Mouse (Mus musculus): ENCODE measurements around the gene Rps6kc1. TPM values are rescaled to one million over a fixed set of nuclear protein-coding genes. Genes with fewer than 3 reads are reported as not detected.

Rps6kc1 gene
- polyA plus RNA-seq, 1 experiment from 2014 or later = 17.3 TPM

DNA sequence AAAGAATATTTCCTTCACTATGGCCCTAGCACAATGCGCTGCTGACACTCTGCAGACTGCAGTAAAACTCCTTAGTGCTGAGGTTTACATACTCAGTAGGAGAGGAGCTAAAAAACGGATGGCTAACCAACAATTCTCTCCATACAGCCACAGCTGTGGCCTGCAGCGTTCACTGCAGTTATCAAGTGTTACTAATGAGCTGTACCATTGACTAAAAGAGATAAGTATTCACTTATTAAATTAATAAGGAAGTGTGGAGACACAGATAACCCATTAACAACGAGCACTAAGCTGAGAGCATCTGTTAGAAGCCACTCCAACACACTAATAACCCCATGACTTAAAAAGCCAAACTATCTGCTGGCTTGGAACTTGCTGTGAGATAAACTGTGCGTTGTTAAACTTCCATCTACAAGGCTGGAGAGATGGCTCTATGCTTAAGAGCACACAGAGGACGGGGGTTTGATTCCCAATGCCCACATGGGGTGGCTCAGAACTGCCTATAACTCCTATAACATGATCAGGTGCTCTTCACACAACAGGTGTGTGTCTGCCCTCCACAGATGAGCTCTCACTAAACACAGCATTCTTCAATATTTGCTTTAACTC is 17.9 kb downstream of the Rps6kc1 start:
- Histone ChIP-seq H3K36me3 (peaks cover 61% of the 10 kb centered on the region), H3K9me3 (no peaks in the 10 kb centered on the region)
- WGBS = 79% methylated on average over 6 of the region's 6 CpGs

DNA sequence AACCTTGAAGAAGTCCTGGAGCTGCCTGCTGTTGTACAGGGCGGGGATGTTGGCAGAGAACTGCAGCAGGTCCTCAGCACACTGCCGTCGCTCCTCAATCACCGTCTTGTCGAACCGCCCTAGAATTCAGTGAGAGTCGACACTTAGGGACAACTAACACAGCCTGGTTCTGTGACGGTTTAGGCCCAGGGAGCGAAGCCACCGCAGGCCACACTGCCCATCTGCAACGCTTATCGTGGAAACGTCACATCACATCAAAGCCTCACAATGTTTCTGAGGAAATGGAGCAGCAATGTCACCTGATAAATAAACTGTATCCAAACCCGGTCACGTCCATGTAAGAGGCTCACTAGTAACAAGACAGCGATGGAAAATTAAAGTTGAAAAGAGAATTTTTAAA is 22.9 kb downstream of the Rps6kc1 start:
- Histone ChIP-seq H3K4me2 (replicated peaks) (no peak overlapping the region), H3K9me3 (no peaks in the 10 kb centered on the region), H3K36me3 (peaks cover 67% of the 10 kb centered on the region), H3K27me3 (no peaks in the 10 kb centered on the region), H3K4me3 (no peak overlapping the region), H3K4me1 (no peaks in the 10 kb centered on the region; the same call in 1 of the 2 replicates), H3K9ac (no peak overlapping the region), H3K27ac (no peak overlapping the region)
- 86% methylated on average over 16 of the region's 16 CpGs for WGBS
- no peak for ATAC-seq (ENCODE audit: low FRiP score, low read depth)

More for the DNA sequence above, 17.9 kb downstream of the Rps6kc1 start:
- H3K27me3 ChIP-seq = no peaks in the 10 kb centered on the region
- ATAC-seq (ENCODE audit: low FRiP score, low read depth) = no peak
- no peak overlapping the region for H3K27ac ChIP-seq
- no peak overlapping the region for H3K4me2 ChIP-seq (replicated peaks)
- no peak overlapping the region for H3K9ac ChIP-seq
- no peak overlapping the region for H3K4me3 ChIP-seq
- H3K4me1 ChIP-seq = no peaks in the 10 kb centered on the region; the same call in 1 of the 2 replicates

DNA sequence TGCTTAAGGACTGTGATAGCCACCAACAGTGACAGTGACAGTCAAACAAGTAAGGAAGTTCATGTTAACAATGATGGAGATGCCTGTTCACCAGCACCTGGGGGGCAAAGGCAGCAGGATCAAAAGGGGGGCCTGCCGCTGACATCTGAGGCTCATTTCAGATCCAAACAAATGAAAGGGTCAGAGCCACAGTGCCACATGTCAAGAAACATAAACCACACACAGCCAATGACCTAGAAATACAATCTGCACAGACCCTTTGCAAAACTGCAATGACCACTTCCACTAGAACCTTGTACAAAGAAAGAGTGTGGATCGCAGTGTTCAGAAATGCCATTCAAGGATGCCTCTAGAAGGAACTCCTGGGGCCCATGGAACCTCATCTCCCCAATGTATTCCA is 23.5 kb downstream of the Rps6kc1 start:
- Histone ChIP-seq H3K27me3 (no peaks in the 10 kb centered on the region), H3K4me3 (no peak overlapping the region), H3K9me3 (no peaks in the 10 kb centered on the region), H3K27ac (no peak overlapping the region), H3K36me3 (peaks cover 72% of the 10 kb centered on the region), H3K9ac (no peak overlapping the region), H3K4me1 (no peaks in the 10 kb centered on the region; the same call in 1 of the 2 replicates), H3K4me2 (replicated peaks) (no peak overlapping the region)
- 98% methylated on average over 2 of the region's 2 CpGs for WGBS
- no peak for ATAC-seq (ENCODE audit: low FRiP score, low read depth)

DNA sequence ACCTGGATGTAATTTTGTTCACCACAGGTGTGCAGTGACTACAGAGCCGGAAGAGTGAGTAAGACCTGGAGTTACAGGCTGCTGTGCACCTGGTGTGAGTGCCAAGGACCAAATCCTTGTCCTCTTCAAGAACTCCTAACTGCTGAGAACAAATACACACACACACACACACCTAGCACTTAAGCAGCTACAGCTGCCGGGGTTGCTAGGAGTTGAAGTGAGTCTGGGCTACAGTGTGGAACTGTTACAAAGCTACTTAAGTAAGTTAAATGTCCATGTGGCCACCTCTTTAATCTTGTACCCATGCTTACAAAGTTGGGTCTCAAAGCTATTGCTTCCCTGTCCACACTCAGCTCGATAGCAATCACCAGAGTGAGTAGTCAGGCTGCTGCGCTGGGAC is 25.6 kb downstream of the Rps6kc1 start:
- WGBS = 82% methylated on average over 4 of the region's 4 CpGs
- ATAC-seq (ENCODE audit: low FRiP score, low read depth) = no peak
- H3K4me2 ChIP-seq (replicated peaks) = no peak overlapping the region
- H3K27ac ChIP-seq = no peak overlapping the region
- H3K9ac ChIP-seq = no peak overlapping the region
- H3K4me3 ChIP-seq = no peak overlapping the region
- no peaks in the 10 kb centered on the region for H3K9me3 ChIP-seq
- peaks cover 62% of the 10 kb centered on the region for H3K36me3 ChIP-seq
- no peaks in the 10 kb centered on the region for H3K4me1 ChIP-seq
- no peaks in the 10 kb centered on the region for H3K27me3 ChIP-seq

DNA sequence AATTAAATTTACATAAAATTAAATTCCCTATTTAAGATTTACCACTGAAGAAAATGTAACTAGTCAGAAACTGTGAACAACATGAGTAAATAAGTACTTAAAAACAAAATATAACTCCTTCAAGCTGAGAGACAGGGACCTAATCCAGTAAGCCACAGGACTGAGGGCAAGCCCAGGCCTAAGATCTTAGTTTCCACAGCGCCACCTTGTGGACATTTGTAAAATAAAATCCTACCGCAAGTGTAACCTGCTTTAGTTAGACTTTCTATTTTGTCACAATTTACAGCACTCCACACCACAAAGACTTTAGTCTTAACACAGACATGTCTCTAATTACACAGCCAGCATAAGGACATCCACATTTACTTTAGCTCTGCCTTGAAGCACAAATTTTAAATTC is 30.1 kb downstream of the Rps6kc1 start:
- Histone ChIP-seq H3K4me1 (no peaks in the 10 kb centered on the region), H3K9ac (no peak overlapping the region), H3K4me2 (replicated peaks) (no peak overlapping the region), H3K36me3 (peaks cover 56% of the 10 kb centered on the region), H3K4me3 (no peak overlapping the region), H3K27me3 (no peaks in the 10 kb centered on the region), H3K9me3 (no peaks in the 10 kb centered on the region), H3K27ac (no peak overlapping the region)
- ATAC-seq (ENCODE audit: low FRiP score, low read depth) = no peak
- 9% methylated on average over 2 of the region's 2 CpGs for WGBS

DNA sequence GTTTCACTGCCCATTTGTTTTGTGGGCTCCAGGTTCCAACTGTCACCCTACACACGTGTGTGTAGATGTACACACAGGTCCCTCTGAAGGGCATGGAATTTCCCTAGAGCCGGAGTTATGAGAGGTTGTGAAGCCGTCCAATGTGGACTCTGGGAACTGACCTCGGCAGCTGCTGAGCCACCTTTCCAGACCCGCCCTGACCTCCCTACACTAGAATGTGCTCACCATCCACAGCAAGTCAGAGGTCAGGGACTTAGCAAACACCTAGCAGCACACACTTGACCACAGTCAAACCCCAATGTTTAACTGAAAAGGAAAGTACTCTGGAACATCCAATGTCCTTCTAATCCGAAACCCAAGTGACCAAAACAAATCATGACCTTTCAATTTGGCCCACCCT is 30.9 kb downstream of the Rps6kc1 start:
- 77% methylated on average over 6 of the region's 6 CpGs for WGBS
- Histone ChIP-seq H3K27ac (no peak overlapping the region), H3K4me3 (no peak overlapping the region), H3K9ac (no peak overlapping the region), H3K4me1 (no peaks in the 10 kb centered on the region), H3K4me2 (replicated peaks) (no peak overlapping the region), H3K36me3 (peaks cover 56% of the 10 kb centered on the region), H3K9me3 (no peaks in the 10 kb centered on the region), H3K27me3 (no peaks in the 10 kb centered on the region)
- ATAC-seq (ENCODE audit: low FRiP score, low read depth) = no peak

DNA sequence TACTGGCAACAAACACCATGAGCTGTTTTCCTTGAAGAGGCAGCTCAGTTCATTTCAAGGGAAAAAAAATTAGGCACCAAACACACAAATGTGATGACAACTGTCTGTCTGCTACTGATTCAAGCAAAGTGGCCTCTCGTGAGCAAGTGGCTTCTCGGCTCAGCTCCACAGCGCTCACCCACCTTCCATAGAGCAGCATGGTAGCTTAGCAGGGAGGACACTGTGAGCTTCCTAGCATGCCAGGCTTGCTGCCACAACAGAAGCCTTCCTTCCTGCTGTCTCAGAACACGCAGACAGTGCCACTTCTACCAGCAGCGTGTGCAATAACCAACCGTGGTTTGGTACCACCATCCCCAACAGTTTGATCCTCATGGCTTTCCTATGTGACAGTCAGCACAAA is 35.8 kb downstream of the Rps6kc1 start:
- H3K4me2 ChIP-seq (replicated peaks) = no peak overlapping the region
- no peak overlapping the region for H3K27ac ChIP-seq
- ATAC-seq (ENCODE audit: low FRiP score, low read depth) = no peak
- no peak overlapping the region for H3K9ac ChIP-seq
- no peak overlapping the region for H3K4me3 ChIP-seq
- H3K4me1 ChIP-seq = no peaks in the 10 kb centered on the region
- WGBS = 94% methylated on average over 6 of the region's 6 CpGs
- H3K9me3 ChIP-seq = no peaks in the 10 kb centered on the region
- peaks cover 46% of the 10 kb centered on the region for H3K36me3 ChIP-seq
- H3K27me3 ChIP-seq = no peaks in the 10 kb centered on the region

DNA sequence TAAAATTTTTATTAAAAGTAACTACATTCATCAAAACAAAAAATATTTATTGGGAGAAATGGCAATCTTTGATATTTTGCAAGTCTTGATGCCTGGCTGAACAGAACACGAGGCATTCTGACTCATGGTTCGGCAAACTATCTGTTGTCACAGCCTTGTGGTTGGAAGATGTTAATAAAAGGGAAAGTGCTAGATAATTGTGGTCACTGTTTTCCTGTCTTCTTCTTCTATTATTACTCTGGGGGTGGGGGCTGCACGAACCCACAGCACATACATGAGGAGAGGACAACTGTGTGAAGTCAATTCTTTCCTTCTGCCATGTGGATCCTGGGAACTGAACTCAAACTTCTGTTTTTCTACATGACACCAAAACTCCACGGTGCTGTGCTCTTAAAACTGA is 36.5 kb downstream of the Rps6kc1 start:
- WGBS = 85% methylated on average over 4 of the region's 4 CpGs
- Histone ChIP-seq H3K4me2 (replicated peaks) (no peak overlapping the region), H3K27ac (no peak overlapping the region), H3K36me3 (peaks cover 46% of the 10 kb centered on the region), H3K4me3 (no peak overlapping the region), H3K27me3 (no peaks in the 10 kb centered on the region), H3K9ac (no peak overlapping the region), H3K4me1 (no peaks in the 10 kb centered on the region), H3K9me3 (no peaks in the 10 kb centered on the region)
- no peak for ATAC-seq (ENCODE audit: low FRiP score, low read depth)

DNA sequence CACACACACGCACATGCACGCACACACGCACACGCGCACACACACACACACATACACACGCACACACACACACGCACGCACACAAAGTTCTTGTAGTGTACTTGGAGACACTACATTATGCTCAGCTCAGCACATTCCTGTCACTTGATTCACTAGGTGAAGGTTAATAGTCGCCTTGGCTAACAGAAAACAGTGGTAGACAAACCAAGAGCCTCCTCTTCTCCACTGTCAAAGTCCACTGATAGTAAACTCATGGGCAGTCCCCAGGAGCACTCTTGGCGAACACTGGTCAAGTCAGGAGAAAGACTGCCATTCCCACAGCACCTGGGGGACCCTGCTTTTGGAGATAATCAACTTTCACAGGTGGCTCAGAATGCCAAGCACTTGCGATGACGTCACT is 40.5 kb downstream of the Rps6kc1 start:
- H3K27me3 ChIP-seq = no peaks in the 10 kb centered on the region
- no peak for ATAC-seq (ENCODE audit: low FRiP score, low read depth)
- H3K27ac ChIP-seq = no peak overlapping the region
- no peak overlapping the region for H3K4me3 ChIP-seq
- no peak overlapping the region for H3K9ac ChIP-seq
- no peaks in the 10 kb centered on the region for H3K9me3 ChIP-seq
- no peak overlapping the region for H3K4me2 ChIP-seq (replicated peaks)
- 96% methylated on average over 12 of the region's 12 CpGs for WGBS
- H3K36me3 ChIP-seq = peaks cover 46% of the 10 kb centered on the region
- H3K4me1 ChIP-seq = no peaks in the 10 kb centered on the region

DNA sequence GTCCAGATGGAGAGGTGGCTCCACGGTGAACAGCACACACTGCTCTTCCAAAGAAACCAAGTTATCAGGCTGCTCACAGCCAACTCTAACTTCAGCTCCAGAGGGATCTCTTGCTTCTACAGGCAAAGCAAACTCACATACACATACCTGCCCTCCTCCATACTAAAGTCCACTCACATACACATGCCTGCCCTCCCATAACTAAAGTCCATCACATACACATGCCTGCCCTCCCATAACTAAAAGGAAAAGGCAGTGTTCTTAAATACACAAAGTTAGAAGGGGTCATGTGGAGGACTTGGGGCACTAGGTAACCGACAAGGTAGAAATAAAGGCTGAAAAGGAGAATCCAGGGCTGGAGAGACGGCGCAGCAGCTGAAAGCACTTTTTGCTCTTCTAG is 41.6 kb downstream of the Rps6kc1 start:
- Histone ChIP-seq H3K4me2 (replicated peaks) (no peak overlapping the region), H3K27me3 (no peaks in the 10 kb centered on the region), H3K36me3 (peaks cover 50% of the 10 kb centered on the region), H3K4me1 (no peaks in the 10 kb centered on the region), H3K9ac (no peak overlapping the region), H3K4me3 (no peak overlapping the region), H3K9me3 (no peaks in the 10 kb centered on the region), H3K27ac (no peak overlapping the region)
- no peak for ATAC-seq (ENCODE audit: low FRiP score, low read depth)
- WGBS = 91% methylated on average over 4 of the region's 4 CpGs

DNA sequence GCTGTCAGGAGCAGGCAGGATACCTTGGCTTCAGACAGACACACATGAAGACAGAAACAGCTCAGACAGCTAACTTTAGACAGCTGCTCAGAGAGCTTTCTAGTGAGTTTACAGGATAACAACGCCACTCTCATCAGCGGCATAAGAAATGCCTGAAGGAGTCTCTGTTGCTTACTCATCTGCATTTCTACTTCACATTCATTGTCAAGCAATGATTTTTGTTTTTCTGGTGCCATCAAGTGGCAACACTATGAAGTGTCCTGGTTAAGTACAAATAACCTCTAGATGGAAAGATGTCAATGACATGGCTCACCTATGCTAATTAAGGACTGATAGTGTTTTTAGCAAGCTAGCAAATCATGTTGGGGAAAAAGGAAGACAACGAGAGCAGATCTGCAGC is 42.8 kb downstream of the Rps6kc1 start:
- Histone ChIP-seq H3K4me1 (no peaks in the 10 kb centered on the region), H3K27ac (no peak overlapping the region), H3K36me3 (peaks cover 59% of the 10 kb centered on the region), H3K4me3 (no peak overlapping the region), H3K9ac (no peak overlapping the region), H3K27me3 (no peaks in the 10 kb centered on the region), H3K9me3 (no peaks in the 10 kb centered on the region), H3K4me2 (replicated peaks) (no peak overlapping the region)
- 85% methylated on average over 3 of the region's 3 CpGs for WGBS
- no peak for ATAC-seq (ENCODE audit: low FRiP score, low read depth)

DNA sequence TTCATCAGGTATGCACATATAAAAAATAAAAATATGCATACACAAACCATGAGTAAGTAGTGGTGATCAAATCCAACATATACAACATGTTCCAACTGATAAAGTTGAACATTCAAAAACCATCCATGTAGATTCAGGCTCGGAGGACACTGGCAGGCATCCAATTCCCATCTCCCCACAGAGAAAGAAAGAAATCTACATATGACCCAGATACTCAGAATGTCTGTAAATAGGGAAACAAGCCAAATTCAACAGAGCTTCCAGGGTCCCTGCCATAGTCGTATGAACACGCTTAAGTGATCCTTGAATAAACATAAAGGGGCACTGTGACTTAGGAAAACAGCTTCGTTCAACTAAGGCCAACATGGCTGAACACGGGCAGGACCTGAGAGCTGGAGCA is 49.9 kb downstream of the Rps6kc1 start:
- Histone ChIP-seq H3K4me3 (no peak overlapping the region), H3K27me3 (no peaks in the 10 kb centered on the region), H3K9ac (no peak overlapping the region), H3K9me3 (no peaks in the 10 kb centered on the region), H3K36me3 (peaks cover 43% of the 10 kb centered on the region), H3K4me1 (no peaks in the 10 kb centered on the region), H3K27ac (no peak overlapping the region), H3K4me2 (replicated peaks) (no peak overlapping the region)
- ATAC-seq (ENCODE audit: low FRiP score, low read depth) = no peak
- WGBS = 82% methylated on average over 5 of the region's 5 CpGs

DNA sequence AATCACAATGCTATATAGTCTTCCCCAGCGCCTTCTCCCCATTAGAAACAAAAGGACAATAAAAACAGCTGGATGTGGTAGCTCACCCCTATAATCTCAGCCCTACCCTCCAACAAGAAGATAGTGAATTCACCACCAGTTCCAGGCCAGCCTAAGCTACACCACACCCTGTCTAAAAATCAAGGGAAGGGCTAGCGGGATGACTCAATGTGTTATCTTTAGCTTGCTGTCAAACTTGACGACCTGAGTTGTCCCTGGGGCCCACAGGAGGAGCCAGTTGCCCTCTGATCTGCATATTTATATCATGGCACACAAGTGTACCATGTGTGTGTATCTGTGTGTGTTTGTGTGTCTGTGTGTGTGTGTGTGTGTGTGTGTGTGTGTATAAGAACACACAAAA is 57.1 kb downstream of the Rps6kc1 start:
- ATAC-seq (ENCODE audit: low FRiP score, low read depth) = no peak

More for the DNA sequence above, 57.1 kb downstream of the Rps6kc1 start:
- Histone ChIP-seq H3K27ac (no peak overlapping the region), H3K9me3 (no peaks in the 10 kb centered on the region), H3K4me3 (no peak overlapping the region), H3K4me1 (no peaks in the 10 kb centered on the region), H3K9ac (no peak overlapping the region), H3K4me2 (replicated peaks) (no peak overlapping the region), H3K27me3 (no peaks in the 10 kb centered on the region), H3K36me3 (peaks cover 25% of the 10 kb centered on the region)
- 78% methylated on average over 3 of the region's 3 CpGs for WGBS
